Comparison of ENCODE assay signal across 8 mouse cellular contexts in genomic region chr15:100419311-100419710, GRCm38 (mm10). TPM values are rescaled to one million over a fixed set of nuclear protein-coding genes. Genes with fewer than 3 reads are reported as not detected.
A peak's percentile ranks its signal among the peaks of the same experiment; 100 is the strongest.
DNase-seq lines count a peak whose midpoint lies in the region; ATAC-seq and TF ChIP-seq lines count a peak whose summit lies in the region.
"Had no signal": no experiment of that assay in that cellular context is flagged by ENCODE, and none has a peak within 500 bp of the region (broad histone marks: within the 10 kb centered on the region; RNA-seq: fewer than 3 reads in every experiment).

No protein-coding gene starts in this region.

- no peaks in the 10 kb centered on the region for H3K36me3 ChIP-seq in hindbrain, embryonic 10.5 days
- H3K36me3 ChIP-seq in hindbrain, embryonic 14.5 days (replicated peaks; ENCODE audit: control insufficient read depth, insufficient read depth), result no peaks in the 10 kb centered on the region
- peaks cover 8 to 50% of the 10 kb centered on the region in 2 experiments; a peak in 3 of 4 replicates for H3K36me3 ChIP-seq in MEL (ENCODE audit: control insufficient read depth in 1 of 2, insufficient read depth in 2 of 2, low read length in 2 of 2)
- no peaks in the 10 kb centered on the region for H3K36me3 ChIP-seq in intestine, postnatal 0 days (ENCODE audit: control insufficient read depth, insufficient read depth)

- no peak for TF ChIP-seq EP300 in MEL (IDR thresholded peaks at IDR 0.05; ENCODE audit: low read depth in 1 of 2, low read length in 2 of 2)

- no peak overlapping the region for H3K4me3 ChIP-seq in hindbrain, embryonic 10.5 days
- no peak overlapping the region for H3K4me3 ChIP-seq in hindbrain, embryonic 14.5 days (replicated peaks; ENCODE audit: low read length)
- peak overlapping the region; percentile 38 to 42 for H3K4me3 ChIP-seq in MEL (ENCODE audit: control insufficient read depth in 1 of 2, insufficient read depth in 1 of 2, low read depth in 2 of 2, low read length in 2 of 2)
- H3K4me3 ChIP-seq in intestine, postnatal 0 days (ENCODE audit: low read depth, low read length), result no peak overlapping the region

- no peak overlapping the region for H3K9ac ChIP-seq in hindbrain, embryonic 14.5 days
- peak overlapping the region; percentile 81 for H3K9ac ChIP-seq in MEL (ENCODE audit: control insufficient read depth, low read depth, low read length, poor library complexity, severe bottlenecking)
- no peak overlapping the region for H3K9ac ChIP-seq in intestine, postnatal 0 days (ENCODE audit: low read depth, low read length)

- no peaks in the 10 kb centered on the region for H3K9me3 ChIP-seq in hindbrain, embryonic 10.5 days
- no peaks in the 10 kb centered on the region for H3K9me3 ChIP-seq in hindbrain, embryonic 14.5 days (ENCODE audit: control insufficient read depth, low read length)
- no peaks in the 10 kb centered on the region for H3K9me3 ChIP-seq in MEL (replicated peaks; ENCODE audit: insufficient read depth, low read length)
- H3K9me3 ChIP-seq in intestine, postnatal 0 days (ENCODE audit: control insufficient read depth), result no peaks in the 10 kb centered on the region

- H3K4me1 ChIP-seq in hindbrain, embryonic 10.5 days (replicated peaks), result peaks cover 48% of the 10 kb centered on the region
- peaks cover 26% of the 10 kb centered on the region for H3K4me1 ChIP-seq in hindbrain, embryonic 14.5 days (replicated peaks; ENCODE audit: control insufficient read depth, insufficient read depth, low read length)
- H3K4me1 ChIP-seq in MEL (ENCODE audit: control insufficient read depth in 1 of 2, insufficient read depth in 2 of 2, low read length in 2 of 2), result peaks cover 38 to 55% of the 10 kb centered on the region in 2 experiments
- H3K4me1 ChIP-seq in intestine, postnatal 0 days (replicated peaks; ENCODE audit: control insufficient read depth, insufficient read depth, low read length), result peaks cover 5% of the 10 kb centered on the region; the same call in 1 of the 2 replicates

- H3K79me2 ChIP-seq in MEL (ENCODE audit: control insufficient read depth, insufficient read depth, low read length, poor library complexity), result peaks cover 78% of the 10 kb centered on the region

- TF ChIP-seq RAD21 in MEL (IDR thresholded peaks at IDR 0.05; ENCODE audit: low read depth, low read length), result no peak

- 74% methylated on average over 8 of the region's 8 CpGs for WGBS in hindbrain, embryonic 10.5 days
- WGBS in hindbrain, embryonic 14.5 days, result 76% methylated on average over 8 of the region's 8 CpGs
- WGBS in intestine, postnatal 0 days, result 60% methylated on average over 8 of the region's 8 CpGs

- no peak for DNase-seq in hindbrain, embryonic 10.5 days (ENCODE audit: low spot score)
- DNase-seq in hindbrain, embryonic 14.5 days (ENCODE audit: low spot score), result no peak
- DNase-seq in MEL (ENCODE audit: low read depth, low spot score), result peak; percentile 27
- DNase-seq in right cerebral cortex, postnatal 14 days, result no peak
- DNase-seq: right cerebral cortex, postnatal 4 days had no signal

- H3K4me2 ChIP-seq in hindbrain, embryonic 14.5 days (replicated peaks), result no peak overlapping the region
- H3K4me2 ChIP-seq in intestine, postnatal 0 days (replicated peaks; ENCODE audit: low read depth), result peak overlapping the region; percentile 83

- TF ChIP-seq CTCF in MEL (IDR thresholded peaks at IDR 0.05 in 2 of 3, conservative IDR thresholded peaks at IDR 0.05 in 1 of 3; ENCODE audit: control insufficient read depth in 1 of 3, insufficient read depth in 1 of 3, low read depth in 2 of 3, low read length in 3 of 3, poor library complexity in 1 of 3, severe bottlenecking in 1 of 3), result no peak
- TF ChIP-seq CTCF in intestine, postnatal 0 days (IDR thresholded peaks at IDR 0.05; ENCODE audit: low read depth), result no peak

- ATAC-seq in hindbrain, embryonic 14.5 days (ENCODE audit: low FRiP score), result no peak
- ATAC-seq in CD4-positive, CD25-positive, alpha-beta regulatory T cell, adult 4 months, result peak; percentile 12
- ATAC-seq in intestine, postnatal 0 days, result no peak
- ATAC-seq in megakaryocyte-erythroid progenitor cell, adult 5-6 weeks (replicated peaks; ENCODE audit: low FRiP score, low TSS enrichment, poor library complexity, severe bottlenecking), result no peak

- TF ChIP-seq POLR2A in MEL (IDR thresholded peaks at IDR 0.05; ENCODE audit: control insufficient read depth in 1 of 2, insufficient read depth in 1 of 2, low read depth in 1 of 2, low read length in 2 of 2, poor library complexity in 1 of 2), result no peak

- peaks cover 12% of the 10 kb centered on the region for H3K27me3 ChIP-seq in hindbrain, embryonic 10.5 days (ENCODE audit: insufficient read depth, poor library complexity, severe bottlenecking)
- peaks cover 11% of the 10 kb centered on the region for H3K27me3 ChIP-seq in hindbrain, embryonic 14.5 days (ENCODE audit: control insufficient read depth, insufficient read depth, low read length)
- no peaks in the 10 kb centered on the region for H3K27me3 ChIP-seq in MEL (ENCODE audit: control insufficient read depth in 1 of 2, insufficient read depth in 2 of 2, low read length in 2 of 2)
- no peaks in the 10 kb centered on the region for H3K27me3 ChIP-seq in intestine, postnatal 0 days (replicated peaks; ENCODE audit: control insufficient read depth, insufficient read depth, low read length)

- peak overlapping the region; percentile 73; the same call in 1 of the 2 replicates for H3K27ac ChIP-seq in hindbrain, embryonic 10.5 days
- H3K27ac ChIP-seq in hindbrain, embryonic 14.5 days, result no peak overlapping the region
- peak overlapping the region; percentile 94 for H3K27ac ChIP-seq in MEL (ENCODE audit: control insufficient read depth, low read depth, low read length)
- no peak overlapping the region for H3K27ac ChIP-seq in intestine, postnatal 0 days (ENCODE audit: low read depth, low read length)

TF ChIP-seq in MEL, 35 proteins besides CTCF, POLR2A, EP300 and RAD21:
- TF ChIP-seq MAZ (IDR thresholded peaks at IDR 0.05; ENCODE audit: low read depth, low read length), result no peak
- no peak for TF ChIP-seq TCF12 (IDR thresholded peaks at IDR 0.05; ENCODE audit: low read depth, low read length)
- no peak for TF ChIP-seq MEF2A (IDR thresholded peaks at IDR 0.05; ENCODE audit: extremely low read depth, insufficient replicate concordance, low read depth, low read length, poor library complexity, severe bottlenecking)
- no peak for TF ChIP-seq TAL1 (IDR thresholded peaks at IDR 0.05; ENCODE audit: low read length)
- no peak for TF ChIP-seq HCFC1 (IDR thresholded peaks at IDR 0.05; ENCODE audit: low read depth, low read length)

RNA-seq across cellular contexts. Expression of gene Gm5475, which starts 2.6 kb away (rescaled TPM):
- not detected in 2 replicates for polyA plus RNA-seq in hindbrain, embryonic 10.5 days (2016; fragmentation: Nextera tagmentation; extraction: Ambion mirVana)
- polyA plus RNA-seq in hindbrain, embryonic 14.5 days (2014; fragmentation: Nextera tagmentation; extraction: Ambion mirVana), result 0.13 and 0.15 TPM in 2 replicates
- not detected for polyA plus RNA-seq in CD4-positive, CD25-positive, alpha-beta regulatory T cell, adult 4 months (2017; shearing (Covaris generic))
- 0.15 TPM in 1 of 2 replicates, not detected in the other for total RNA-seq in MEL (2012; rRNA removed)
- polyA plus RNA-seq in MEL (2012; ENCODE audit: insufficient read depth in 1 of 2, insufficient read length in 2 of 2, low read depth in 1 of 2, low replicate concordance in 2 of 2, missing spikeins in 1 of 2), result under 1 TPM in 1 of 2 experiments, not detected in 1; 0.14 TPM
- 0.77 and 1.0 TPM in 2 replicates for polyA plus RNA-seq in intestine, postnatal 0 days (2015; fragmentation: Nextera tagmentation; extraction: Ambion mirVana)
- total RNA-seq in megakaryocyte-erythroid progenitor cell, adult 5-6 weeks (2014; fragmentation: Nextera tagmentation), result not detected in 2 replicates
- not detected in 2 replicates for total RNA-seq in megakaryocyte-erythroid progenitor cell, adult 5-6 weeks (2017)

RNA-seq across cellular contexts. Expression of gene Slc11a2, which starts 5.6 kb away (rescaled TPM):
- 25.1 and 26.2 TPM in 2 replicates for polyA plus RNA-seq in hindbrain, embryonic 10.5 days (2016; fragmentation: Nextera tagmentation; extraction: Ambion mirVana)
- 18.5 and 18.6 TPM in 2 replicates for polyA plus RNA-seq in hindbrain, embryonic 14.5 days (2014; fragmentation: Nextera tagmentation; extraction: Ambion mirVana)
- 10 to 100 TPM; 31.4 to 39.1 TPM for polyA plus RNA-seq in CD4-positive, CD25-positive, alpha-beta regulatory T cell, adult 4 months (2017; shearing (Covaris generic))
- 52.7 and 69.0 TPM in 2 replicates for total RNA-seq in MEL (2012; rRNA removed)
- 100 to 1,000 TPM in 1 of 2 experiments, not detected in 1; 112 TPM for polyA plus RNA-seq in MEL (2012; ENCODE audit: insufficient read depth in 1 of 2, insufficient read length in 2 of 2, low read depth in 1 of 2, low replicate concordance in 2 of 2, missing spikeins in 1 of 2)
- polyA plus RNA-seq in intestine, postnatal 0 days (2015; fragmentation: Nextera tagmentation; extraction: Ambion mirVana), result 44.7 and 49.0 TPM in 2 replicates
- total RNA-seq in megakaryocyte-erythroid progenitor cell, adult 5-6 weeks (2014; fragmentation: Nextera tagmentation), result 67.0 and 82.9 TPM in 2 replicates
- total RNA-seq in megakaryocyte-erythroid progenitor cell, adult 5-6 weeks (2017), result 29.2 and 32.5 TPM in 2 replicates

RNA-seq across cellular contexts. Expression of gene Letmd1, which starts 49.5 kb away (rescaled TPM):
- 38.0 and 41.2 TPM in 2 replicates for polyA plus RNA-seq in hindbrain, embryonic 10.5 days (2016; fragmentation: Nextera tagmentation; extraction: Ambion mirVana)
- 49.8 and 52.1 TPM in 2 replicates for polyA plus RNA-seq in hindbrain, embryonic 14.5 days (2014; fragmentation: Nextera tagmentation; extraction: Ambion mirVana)
- 10 to 100 TPM; 52.3 to 82.7 TPM for polyA plus RNA-seq in CD4-positive, CD25-positive, alpha-beta regulatory T cell, adult 4 months (2017; shearing (Covaris generic))
- total RNA-seq in MEL (2012; rRNA removed), result 30.1 and 38.8 TPM in 2 replicates
- 100 to 1,000 TPM in 1 of 2 experiments, 10 to 100 TPM in 1; 64.3 to 277 TPM for polyA plus RNA-seq in MEL (2012; ENCODE audit: insufficient read depth in 1 of 2, insufficient read length in 2 of 2, low read depth in 1 of 2, low replicate concordance in 2 of 2, missing spikeins in 1 of 2)
- 10.6 and 11.5 TPM in 2 replicates for polyA plus RNA-seq in intestine, postnatal 0 days (2015; fragmentation: Nextera tagmentation; extraction: Ambion mirVana)
- total RNA-seq in megakaryocyte-erythroid progenitor cell, adult 5-6 weeks (2014; fragmentation: Nextera tagmentation), result 42.9 and 43.9 TPM in 2 replicates
- 19.5 and 23.3 TPM in 2 replicates for total RNA-seq in megakaryocyte-erythroid progenitor cell, adult 5-6 weeks (2017)

RNA-seq across cellular contexts. Expression of gene Higd1c, which starts 55.0 kb away (rescaled TPM):
- polyA plus RNA-seq in hindbrain, embryonic 10.5 days (2016; fragmentation: Nextera tagmentation; extraction: Ambion mirVana), result 0.47 TPM in 1 of 2 replicates, not detected in the other
- not detected in 2 replicates for polyA plus RNA-seq in hindbrain, embryonic 14.5 days (2014; fragmentation: Nextera tagmentation; extraction: Ambion mirVana)
- polyA plus RNA-seq in CD4-positive, CD25-positive, alpha-beta regulatory T cell, adult 4 months (2017; shearing (Covaris generic)), result not detected
- not detected in 2 replicates for total RNA-seq in MEL (2012; rRNA removed)
- not detected for polyA plus RNA-seq in MEL (2012; ENCODE audit: insufficient read depth in 1 of 2, insufficient read length in 2 of 2, low read depth in 1 of 2, low replicate concordance in 2 of 2, missing spikeins in 1 of 2)
- not detected in 2 replicates for polyA plus RNA-seq in intestine, postnatal 0 days (2015; fragmentation: Nextera tagmentation; extraction: Ambion mirVana)
- total RNA-seq in megakaryocyte-erythroid progenitor cell, adult 5-6 weeks (2014; fragmentation: Nextera tagmentation), result not detected in 2 replicates
- total RNA-seq in megakaryocyte-erythroid progenitor cell, adult 5-6 weeks (2017), result not detected in 2 replicates

Comparison
In these comparisons a context has a peak if more than half of its experiments do, and no peak if none do; other contexts are left out.
1. H3K27ac ChIP-seq: peak in hindbrain, embryonic 10.5 days (single experiment) and MEL (single experiment); none in hindbrain, embryonic 14.5 days (single experiment) and intestine, postnatal 0 days (single experiment).
2. H3K4me3 ChIP-seq: peak in MEL (2 of 2); none in hindbrain, embryonic 10.5 days (single experiment), hindbrain, embryonic 14.5 days (single experiment) and intestine, postnatal 0 days (single experiment).